Mouse (Mus musculus): Measurements from ENCODE around the gene Aig1. TPM values are rescaled to one million over a fixed set of nuclear protein-coding genes. Genes with fewer than 3 reads are reported as not detected.

Gene Aig1
- total RNA-seq, 2 experiments from 2014 or later, result 23.7 to 24.6 TPM

DNA sequence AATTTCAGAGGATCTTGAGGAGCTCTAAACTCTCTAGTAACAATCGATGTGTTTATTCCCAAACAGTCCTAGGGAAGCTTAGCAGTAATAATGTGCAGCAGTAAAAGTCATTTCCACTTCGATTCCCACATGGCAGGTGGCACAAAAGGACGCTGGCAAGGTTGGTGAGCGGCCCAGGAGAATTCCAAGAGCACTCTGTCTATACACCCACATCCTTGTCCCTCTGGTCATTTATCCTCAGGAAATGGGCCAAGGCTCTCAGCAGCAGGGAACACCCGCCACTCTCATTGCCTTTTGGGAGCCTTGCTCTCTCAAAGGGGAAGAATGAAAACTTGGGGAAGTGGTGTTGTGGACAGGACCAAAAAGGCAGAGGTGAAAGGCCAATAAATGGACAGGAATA lies 245.0 kb downstream of the Aig1 start:
- no peak for DNase-seq

DNA sequence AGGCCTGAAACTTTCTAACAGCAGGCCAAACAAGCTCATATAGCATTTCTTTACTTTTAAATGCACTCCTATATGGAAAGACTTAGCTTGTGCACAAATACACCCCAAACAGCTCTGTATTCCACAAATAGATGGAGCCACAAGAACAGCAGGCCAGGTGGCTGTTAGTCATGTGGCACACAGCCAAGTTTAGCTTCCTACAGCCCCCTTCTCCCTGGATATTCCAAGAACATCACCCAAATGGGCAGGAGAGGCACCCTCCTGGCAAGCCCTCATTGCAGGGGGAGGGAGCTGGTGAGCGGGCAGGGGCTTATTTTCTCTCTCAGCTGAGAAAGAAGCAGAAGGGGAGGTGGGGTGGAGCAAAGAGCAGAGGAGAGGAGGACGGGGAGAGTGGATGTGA lies 267.9 kb downstream of the Aig1 start:
- no peak for DNase-seq

DNA sequence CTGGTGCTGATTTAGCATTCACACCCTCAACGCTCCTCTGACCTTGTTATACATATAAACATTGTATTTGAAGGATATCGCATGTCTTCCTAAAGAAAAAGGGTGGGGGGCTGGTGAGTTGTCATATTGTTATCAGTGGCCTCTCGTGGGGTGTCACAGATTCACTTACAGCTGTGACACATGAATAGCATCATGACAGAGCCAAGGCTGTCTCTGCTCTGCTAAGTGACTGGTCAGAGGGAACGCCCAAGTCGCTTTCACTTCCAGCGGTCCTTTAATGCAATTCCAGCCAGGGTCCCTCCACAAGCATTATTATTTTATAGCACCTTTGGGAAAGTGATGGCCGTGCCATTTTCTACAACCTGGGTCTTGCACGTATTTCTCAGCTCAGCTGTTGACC lies 271.3 kb downstream of the Aig1 start:
- DNase-seq, result no peak

Other genes starting within 250 kb of the Aig1 start
- gene Hivep2, start 97.1 kb upstream of the Aig1 start, total RNA-seq (2021), result 10 to 100 TPM; 20.8 to 32.4 TPM